Mouse (Mus musculus): ENCODE data around the gene Olfr465-ps1.

Olfr465-ps1 gene

GRCm38 (mm10) chr13:65137789-65138188 lies at the start of gene Olfr465-ps1:
Olfr465-ps1 (plus strand) TSS chr13:65138089.
- no peak for DNase-seq (ENCODE audit: low spot score in 2 of 2)

GRCm38 (mm10) chr13:65095923-65096322 lies 42.0 kb upstream of the Olfr465-ps1 start:
- DNase-seq (ENCODE audit: low spot score in 2 of 2): no peak

GRCm38 (mm10) chr13:65097018-65097417 lies 40.9 kb upstream of the Olfr465-ps1 start:
- no peak for DNase-seq (ENCODE audit: low spot score in 2 of 2)

GRCm38 (mm10) chr13:65100678-65101077 lies 37.2 kb upstream of the Olfr465-ps1 start:
- DNase-seq (ENCODE audit: low spot score in 2 of 2): no peak

GRCm38 (mm10) chr13:65101232-65101631 lies 36.7 kb upstream of the Olfr465-ps1 start:
- no peak for DNase-seq (ENCODE audit: low spot score in 2 of 2)

GRCm38 (mm10) chr13:65111961-65112360 lies 25.9 kb upstream of the Olfr465-ps1 start:
- DNase-seq (ENCODE audit: low spot score in 2 of 2): no peak

GRCm38 (mm10) chr13:65112459-65113110 lies 25.3 kb upstream of the Olfr465-ps1 start, which contains the start of gene Mfsd14b:
Mfsd14b (minus strand) TSS chr13:65112975.
- peak; percentile 83 to 87 for DNase-seq (ENCODE audit: low spot score in 2 of 2)

GRCm38 (mm10) chr13:65113239-65113638 lies 24.6 kb upstream of the Olfr465-ps1 start:
- no peak for DNase-seq (ENCODE audit: low spot score in 2 of 2)

- no peak for DNase-seq (ENCODE audit: low spot score in 2 of 2)
These were observed 16.9 kb upstream of the Olfr465-ps1 start for GRCm38 (mm10) chr13:65120984-65121383.

GRCm38 (mm10) chr13:65122111-65122510 lies 15.8 kb upstream of the Olfr465-ps1 start:
- no peak for DNase-seq (ENCODE audit: low spot score in 2 of 2)

- no peak for DNase-seq (ENCODE audit: low spot score in 2 of 2)
These were observed 10.6 kb upstream of the Olfr465-ps1 start for GRCm38 (mm10) chr13:65127063-65127847.

- DNase-seq (ENCODE audit: low spot score in 2 of 2): no peak
These were observed 12.1 kb downstream of the Olfr465-ps1 start, which contains the start of gene Olfr466 for GRCm38 (mm10) chr13:65149940-65150339. Olfr466 (plus strand) TSS chr13:65150240.

GRCm38 (mm10) chr13:65174102-65174501 lies 36.2 kb downstream of the Olfr465-ps1 start:
- no peak for DNase-seq (ENCODE audit: low spot score in 2 of 2)

- DNase-seq (ENCODE audit: low spot score in 2 of 2): no peak
These were observed 38.0 kb downstream of the Olfr465-ps1 start for GRCm38 (mm10) chr13:65175734-65176471.

GRCm38 (mm10) chr13:65176472-65177091 lies 38.7 kb downstream of the Olfr465-ps1 start:
- no peak for DNase-seq (ENCODE audit: low spot score in 2 of 2)
